Mouse (Mus musculus): ENCODE measurements at regions not wholly inside any gene's neighbourhood (a gene's known extent, or its start where the extent isn't known, plus 50 kb on each side); places are given as distances from the start of the nearest gene placed in this dataset.

DNA sequence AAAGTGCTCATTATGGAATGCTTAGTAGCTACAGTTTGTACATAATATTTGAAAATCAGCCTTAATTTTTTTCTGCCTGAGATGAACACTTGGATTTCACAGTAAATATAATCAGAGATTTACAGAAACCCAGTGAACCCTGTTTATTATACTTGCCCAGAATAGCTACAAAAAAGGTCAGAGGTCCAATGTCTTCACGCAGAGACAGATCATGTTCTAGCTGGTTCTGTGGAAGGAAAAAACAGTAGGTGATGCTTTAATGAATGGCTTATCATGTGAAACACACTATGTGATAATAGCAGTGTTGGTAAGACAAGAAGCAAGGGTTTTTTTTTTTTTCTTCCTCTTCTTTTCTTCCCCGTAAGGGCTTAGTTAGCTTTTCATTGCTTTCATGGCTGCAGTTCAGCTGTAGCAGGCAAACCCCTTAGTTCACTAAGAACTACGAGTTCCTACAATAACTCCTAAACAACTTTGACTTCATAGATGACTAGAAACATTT, 896.6 kb upstream of the Zeb2 start:
- TF ChIP-seq POLR2A (IDR thresholded peaks at IDR 0.05; ENCODE audit: borderline replicate concordance, insufficient read depth, low read length) (no peak), CTCF (IDR thresholded peaks at IDR 0.05; ENCODE audit: borderline replicate concordance, insufficient read depth, low read depth, low read length) (no peak)
